Mouse (Mus musculus): ENCODE measurements around the gene Ripor3.

The Ripor3 gene

DNA sequence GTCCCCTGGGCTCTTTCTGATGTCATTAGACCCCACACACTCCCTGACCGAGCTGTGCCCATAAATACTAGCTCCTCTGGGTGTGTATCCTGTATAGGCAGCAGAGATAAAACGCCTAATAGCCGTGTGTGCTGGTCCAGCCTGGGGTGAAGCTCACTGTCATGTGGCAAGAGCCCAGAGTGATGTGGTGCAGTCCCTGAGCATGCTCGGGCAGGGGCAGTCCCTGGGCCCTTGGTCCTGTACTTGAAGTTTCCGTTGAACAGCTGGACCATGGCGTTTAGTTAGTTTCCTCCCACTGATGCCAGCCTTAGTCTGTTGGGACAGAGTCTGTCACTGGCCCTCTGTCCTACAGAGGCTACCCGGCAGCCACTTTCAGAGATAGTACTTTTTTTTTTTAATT, 55.5 kb downstream of the Ripor3 start:
- DNase-seq (ENCODE audit: low spot score in 2 of 2) = no peak

DNA sequence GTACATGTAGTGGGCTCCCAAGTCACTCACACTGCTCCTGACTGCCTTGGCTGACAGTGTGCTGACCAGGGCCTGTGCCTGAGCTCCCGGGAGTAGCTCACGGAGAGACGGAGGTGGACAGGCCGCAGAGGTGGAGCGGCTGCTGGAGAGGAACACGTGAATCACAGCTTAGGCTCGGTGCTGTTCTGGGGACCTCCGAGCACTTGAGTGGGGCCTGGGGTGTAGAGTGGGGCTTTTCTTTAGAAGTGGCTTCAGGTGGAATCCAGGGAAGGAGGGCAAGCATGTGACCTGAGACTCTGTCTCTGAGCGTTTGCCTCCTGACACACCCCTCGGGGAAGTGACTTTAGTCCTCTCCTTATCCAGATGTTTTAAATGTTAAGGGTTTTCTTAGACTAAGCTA, 56.6 kb downstream of the Ripor3 start:
- no peak for DNase-seq (ENCODE audit: low spot score in 2 of 2)

DNA sequence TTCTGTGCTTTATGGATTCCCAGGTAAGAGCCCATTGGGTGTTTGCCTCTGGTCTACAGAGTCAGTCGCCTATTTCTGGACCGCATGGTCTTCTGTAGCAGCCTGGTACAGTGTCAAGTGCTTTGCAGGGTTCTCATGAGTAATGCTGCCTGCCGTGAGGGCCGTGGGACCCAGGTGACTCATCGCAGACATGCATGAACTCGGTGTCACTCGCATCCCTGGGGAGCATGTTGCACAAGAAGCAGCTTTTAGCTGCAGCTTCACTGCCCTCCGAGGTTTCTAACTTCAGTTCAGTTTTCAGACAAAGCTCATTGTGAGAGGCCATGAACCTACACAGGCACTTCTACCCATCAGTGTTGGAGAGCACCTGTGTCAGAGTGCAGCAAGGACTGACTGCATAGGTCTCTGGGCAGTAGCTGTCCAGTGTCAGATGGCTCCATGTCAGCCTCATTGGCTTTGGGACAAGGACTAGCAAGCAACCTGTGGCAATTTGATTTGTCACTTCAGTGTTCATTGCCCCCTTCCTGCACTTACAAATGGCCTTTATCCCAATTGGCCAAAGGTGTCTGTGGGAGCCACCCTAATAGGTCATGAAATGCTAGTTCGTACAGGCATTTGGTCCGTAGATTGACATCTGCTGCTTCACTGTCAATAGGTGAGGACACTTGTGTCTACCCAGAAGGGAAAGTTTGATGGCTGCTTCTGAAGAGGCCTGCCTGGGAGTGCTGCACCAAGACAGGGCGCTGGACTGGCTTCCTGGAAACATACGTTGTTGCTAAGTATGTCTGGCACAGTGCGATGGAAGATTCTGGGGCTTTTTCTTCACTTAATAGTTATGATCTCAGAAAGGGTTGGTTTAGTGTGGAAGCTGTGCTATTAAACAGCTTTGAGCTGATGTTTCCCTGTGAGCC, 58.9 kb downstream of the Ripor3 start:
- DNase-seq (ENCODE audit: low spot score in 2 of 2) = no peak

DNA sequence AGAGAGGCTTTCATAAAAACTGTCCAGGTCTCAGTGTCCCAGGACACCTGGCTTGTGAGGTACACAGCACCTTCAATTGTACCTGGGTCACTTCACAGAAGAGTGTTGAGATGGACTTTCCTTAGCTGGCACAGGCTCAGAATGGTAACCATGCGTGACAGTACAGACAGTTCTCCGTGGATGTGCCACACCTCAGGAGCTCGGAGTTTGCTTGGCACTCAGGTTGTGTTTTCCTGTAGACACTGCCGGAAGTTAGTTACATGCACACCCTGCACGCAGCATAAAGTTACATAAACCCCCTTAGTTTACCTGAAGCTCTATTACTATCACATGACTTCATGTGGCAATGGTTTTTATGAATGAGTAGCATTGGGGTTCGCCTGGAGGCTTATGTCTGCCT, 59.7 kb downstream of the Ripor3 start:
- no peak for DNase-seq (ENCODE audit: low spot score in 2 of 2)

GRCm38 (mm10) chr2:167949808-167950207, 60.6 kb downstream of the Ripor3 start:
- DNase-seq (ENCODE audit: low spot score in 2 of 2) = no peak

DNA sequence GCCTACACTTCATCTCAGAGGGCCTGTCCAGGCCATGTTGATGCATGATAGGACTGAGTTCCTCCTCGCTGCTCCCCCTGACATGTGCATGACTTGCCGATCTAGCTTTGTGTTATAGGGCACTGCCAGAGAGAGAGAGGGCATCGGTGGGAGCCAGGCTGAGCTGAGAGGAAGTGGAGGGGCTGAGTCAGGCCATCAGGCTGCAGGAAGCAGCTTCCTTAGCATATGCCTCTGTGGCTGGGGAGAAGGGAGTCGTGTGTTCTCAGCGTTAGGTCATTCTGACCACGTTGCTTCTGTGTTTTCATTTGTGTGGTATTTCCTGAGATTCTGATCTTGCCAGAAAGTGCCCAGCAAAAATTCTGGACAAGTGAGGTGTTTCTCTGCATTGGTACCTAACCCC, 61.2 kb downstream of the Ripor3 start:
- DNase-seq (ENCODE audit: low spot score in 2 of 2) = peak in 1 of 2 experiments; percentile 40

GRCm38 (mm10) chr2:167948557-167948956, 61.9 kb downstream of the Ripor3 start:
- no peak for DNase-seq (ENCODE audit: low spot score in 2 of 2)

- DNase-seq (ENCODE audit: low spot score in 2 of 2) = no peak
These were observed 62.4 kb downstream of the Ripor3 start for GRCm38 (mm10) chr2:167948047-167948446.

DNA sequence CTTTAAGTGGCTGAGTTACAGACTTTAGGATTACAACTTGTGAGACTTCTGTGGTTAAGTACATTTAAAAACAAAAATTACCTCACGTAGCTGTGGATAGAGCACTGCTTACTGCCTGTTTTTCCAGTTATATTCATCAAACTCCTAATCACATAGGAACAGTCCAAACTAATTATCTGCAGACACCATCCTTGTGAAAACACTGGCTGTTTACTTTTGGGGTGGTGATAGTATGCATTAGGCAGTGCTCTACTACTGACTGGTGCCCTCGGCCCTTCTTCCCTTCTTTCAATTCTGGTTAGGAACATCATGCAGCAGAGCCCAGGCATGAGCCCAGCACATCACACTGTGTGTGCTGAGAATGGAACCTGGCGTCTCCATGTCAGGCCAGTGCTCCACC, 63.2 kb downstream of the Ripor3 start:
- DNase-seq (ENCODE audit: low spot score in 2 of 2) = no peak

GRCm38 (mm10) chr2:167945451-167945850, 65.0 kb downstream of the Ripor3 start:
- DNase-seq (ENCODE audit: low spot score in 2 of 2) = no peak

DNA sequence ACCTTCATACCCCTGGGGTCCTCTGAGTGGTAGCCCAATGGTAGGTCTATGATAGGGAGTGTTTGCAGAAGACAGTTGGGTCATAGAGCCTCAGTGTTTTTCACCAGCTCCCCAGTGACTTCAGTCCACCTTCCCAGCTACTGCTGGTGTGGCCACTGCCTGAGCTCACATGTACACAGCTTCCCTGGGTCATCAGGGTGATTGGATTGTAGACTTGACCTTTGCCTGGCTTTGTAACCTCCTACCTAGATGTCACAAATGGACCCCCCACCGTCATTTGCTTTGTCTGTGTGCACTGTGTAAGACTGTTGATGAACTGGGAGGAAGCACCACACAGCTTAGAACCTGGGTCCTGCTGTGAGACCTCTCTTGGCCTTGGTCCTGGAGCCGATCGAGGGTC, 66.2 kb downstream of the Ripor3 start:
- DNase-seq (ENCODE audit: low spot score in 2 of 2) = no peak

DNA sequence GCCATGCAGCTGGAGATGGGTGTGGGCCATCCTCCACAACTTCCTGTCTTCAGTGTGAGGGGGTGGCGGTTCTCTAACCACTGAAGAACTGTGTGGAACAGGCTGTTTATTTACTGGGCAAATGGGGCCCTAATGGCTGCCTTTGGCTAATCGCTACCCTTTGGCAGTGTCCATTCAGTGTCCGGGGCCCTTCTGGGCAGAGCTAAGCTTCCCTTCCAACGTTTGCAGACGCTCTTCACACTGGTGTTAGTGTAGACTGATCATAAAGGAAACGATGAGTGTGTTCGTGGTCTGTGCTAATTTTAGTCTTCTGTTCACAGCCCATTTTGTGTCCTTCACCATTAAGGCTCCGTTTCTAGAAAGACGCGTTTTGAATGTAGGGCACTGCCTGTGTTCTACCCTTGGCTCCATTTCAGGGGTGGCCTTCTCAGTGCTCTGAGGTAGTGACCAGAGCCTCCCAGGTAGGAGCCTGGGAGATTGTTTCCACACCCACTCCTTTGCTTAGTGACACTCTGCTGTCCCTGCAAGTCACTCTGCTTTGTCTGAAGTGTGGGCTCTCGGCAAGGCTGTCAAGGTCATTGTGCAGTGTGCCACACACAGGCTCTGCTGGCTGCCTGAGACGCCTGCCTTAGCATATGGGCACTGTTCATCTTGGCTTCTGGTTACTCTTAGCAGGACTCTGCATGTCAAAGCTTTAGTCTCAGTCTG, 67.3 kb downstream of the Ripor3 start:
- DNase-seq (ENCODE audit: low spot score in 2 of 2) = peak; percentile 59 to 76

GRCm38 (mm10) chr2:167942199-167942925, 68.1 kb downstream of the Ripor3 start:
- no peak for DNase-seq (ENCODE audit: low spot score in 2 of 2)

GRCm38 (mm10) chr2:167941745-167942176, 68.7 kb downstream of the Ripor3 start:
- DNase-seq (ENCODE audit: low spot score in 2 of 2) = no peak

DNA sequence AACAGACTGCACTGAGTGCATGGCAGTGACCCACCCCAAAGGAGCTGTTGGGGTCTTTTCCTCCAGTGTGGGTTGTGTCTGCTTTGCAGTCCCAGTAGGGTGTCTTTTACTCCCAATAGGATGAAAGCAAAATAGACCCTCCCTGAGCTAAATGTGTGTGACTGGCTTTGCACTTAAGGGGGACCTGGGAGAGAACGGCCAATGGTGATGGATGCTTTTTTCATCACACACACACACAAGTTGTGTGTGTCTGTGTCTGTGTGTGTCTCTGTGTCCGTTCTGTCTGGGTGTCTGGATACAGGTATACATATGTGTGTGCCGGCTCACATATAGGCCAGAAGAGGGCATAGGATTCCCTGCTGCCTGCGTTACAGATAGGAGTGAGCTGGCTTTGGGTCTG, 69.1 kb downstream of the Ripor3 start:
- DNase-seq (ENCODE audit: low spot score in 2 of 2) = no peak

GRCm38 (mm10) chr2:167940636-167941035, 69.8 kb downstream of the Ripor3 start:
- no peak for DNase-seq (ENCODE audit: low spot score in 2 of 2)

- DNase-seq (ENCODE audit: low spot score in 2 of 2) = no peak
These were observed 70.6 kb downstream of the Ripor3 start for GRCm38 (mm10) chr2:167939632-167940399.

DNA sequence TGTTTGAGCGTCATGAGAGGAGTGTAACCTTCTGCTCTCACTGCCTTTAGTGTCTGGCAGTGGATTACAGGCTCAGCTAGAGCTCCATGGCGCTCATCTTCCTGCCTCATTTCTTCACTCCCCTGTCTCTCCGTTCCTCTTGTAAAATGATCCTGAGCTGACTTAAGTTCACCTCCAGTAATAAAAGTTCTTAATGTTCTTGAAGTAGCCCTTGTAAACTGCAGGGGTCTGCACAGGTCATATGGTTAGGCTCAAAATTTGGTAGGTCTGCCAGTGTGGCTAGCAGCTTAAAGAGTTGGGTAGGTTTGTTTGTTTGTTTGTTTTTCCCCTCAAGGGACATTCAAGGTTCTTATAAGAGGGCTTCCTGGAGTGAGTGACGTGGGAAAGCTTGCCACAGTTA, 71.2 kb downstream of the Ripor3 start:
- no peak for DNase-seq (ENCODE audit: low spot score in 2 of 2)

DNA sequence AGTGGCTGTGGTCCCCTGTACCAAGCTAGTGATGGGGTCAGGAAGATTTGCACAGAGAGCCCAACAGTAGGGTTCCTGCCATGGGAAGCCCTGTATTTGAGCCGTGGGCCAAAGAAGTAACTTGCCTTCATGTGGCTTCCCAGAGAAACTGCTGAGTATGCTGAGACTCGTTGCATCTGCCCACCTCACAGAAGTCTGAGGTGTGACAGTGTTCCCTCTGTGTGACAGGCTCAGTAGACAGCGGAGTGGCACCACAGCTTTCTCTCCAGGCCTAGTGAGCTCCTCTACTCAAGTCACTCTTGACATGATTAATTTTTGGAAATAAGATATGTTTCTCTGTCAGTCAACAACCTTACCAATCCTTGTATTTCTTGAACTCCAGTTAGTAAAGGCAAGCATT, 71.6 kb downstream of the Ripor3 start:
- DNase-seq (ENCODE audit: low spot score in 2 of 2) = no peak

DNA sequence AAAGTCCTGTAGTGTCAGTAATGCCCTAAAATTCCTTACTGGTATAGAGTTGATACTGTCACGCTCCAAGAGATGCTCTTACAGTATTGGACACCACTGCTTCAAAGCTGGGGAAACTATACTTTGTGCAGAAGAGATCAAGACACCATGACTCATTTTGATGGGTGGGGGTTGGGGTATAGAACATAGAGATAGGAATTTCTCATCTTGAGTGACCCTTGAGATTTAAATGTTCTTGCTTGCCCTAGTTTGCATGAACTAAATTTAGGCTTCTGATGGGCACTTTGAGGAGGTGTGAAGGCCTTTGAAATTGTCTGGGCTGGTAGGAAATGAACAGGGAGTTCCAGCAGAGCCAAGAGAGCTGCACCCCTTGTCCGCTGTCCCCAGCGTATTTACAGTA, 74.5 kb downstream of the Ripor3 start:
- no peak for DNase-seq (ENCODE audit: low spot score in 2 of 2)

GRCm38 (mm10) chr2:167933397-167933796, 77.0 kb downstream of the Ripor3 start:
- DNase-seq (ENCODE audit: low spot score in 2 of 2) = no peak
